Mouse (Mus musculus) gastrocnemius, postnatal 25 days (tissue): Measurements from ENCODE around the gene Pdk2. TPM values are rescaled to one million over a fixed set of nuclear protein-coding genes. Genes with fewer than 3 reads are reported as not detected.
"Not testable (repeated sequence)": the region's sequence is repeated elsewhere in the genome, so short reads cannot be mapped to it uniquely, and the experiment has no call there.

Experiments used
- DNase-seq: peaks from one replicate; pipeline ENCODE4 v3.0.0; 2022
- total RNA-seq, 2 experiments: library from RNA; stranded (reverse); gene quantifications; 1 replicate in 1 of 2; 2 replicates in 1 of 2; pipeline ENCODE4 v1.2.3; 2021

Pdk2 gene
- total RNA-seq, 2 experiments from 2014 or later, result 351 to 396 TPM

DNA sequence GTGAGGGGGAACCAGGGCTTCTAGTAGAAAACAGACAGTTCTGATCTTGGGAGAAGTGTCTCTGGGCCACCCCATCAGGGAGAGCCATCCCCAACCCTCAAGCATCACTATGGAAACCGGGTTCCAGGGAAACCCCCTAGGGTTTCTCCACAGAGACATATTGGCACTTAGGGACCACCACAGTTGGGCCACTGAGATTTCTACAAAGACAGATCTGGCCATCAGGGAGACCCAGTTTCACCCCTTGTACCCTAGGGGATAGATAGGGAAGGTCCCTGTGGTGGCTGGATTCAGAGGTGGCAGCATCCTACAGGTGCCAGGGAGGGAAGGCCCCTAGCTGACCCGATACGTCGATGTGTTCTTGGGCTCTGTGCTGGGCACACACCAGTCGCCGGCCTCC is 14.3 kb downstream of the Pdk2 start:
- DNase-seq, result no peak

DNA sequence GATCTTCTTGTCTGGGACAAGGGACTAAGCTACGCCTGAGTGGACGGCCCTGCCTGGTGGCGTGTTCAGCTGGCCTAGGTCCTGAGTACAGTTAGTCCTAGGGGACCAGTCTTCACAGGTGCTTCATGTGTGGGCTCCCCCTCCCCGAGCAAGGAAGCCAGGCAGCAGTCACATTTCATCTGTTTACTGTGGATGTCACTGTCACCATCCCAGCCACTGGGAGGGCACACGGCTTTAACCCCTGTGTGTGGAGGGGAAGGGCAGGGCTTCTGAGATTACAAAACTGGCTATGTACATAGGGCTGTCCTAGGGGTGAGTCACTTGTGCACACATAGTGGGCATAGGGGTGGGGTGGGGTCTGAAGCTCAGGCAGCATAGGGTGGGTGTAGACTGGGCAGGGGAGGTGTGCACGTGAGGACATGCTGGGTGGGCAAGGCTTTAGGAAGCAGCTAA is 15.0 kb downstream of the Pdk2 start:
- DNase-seq, result no peak

DNA sequence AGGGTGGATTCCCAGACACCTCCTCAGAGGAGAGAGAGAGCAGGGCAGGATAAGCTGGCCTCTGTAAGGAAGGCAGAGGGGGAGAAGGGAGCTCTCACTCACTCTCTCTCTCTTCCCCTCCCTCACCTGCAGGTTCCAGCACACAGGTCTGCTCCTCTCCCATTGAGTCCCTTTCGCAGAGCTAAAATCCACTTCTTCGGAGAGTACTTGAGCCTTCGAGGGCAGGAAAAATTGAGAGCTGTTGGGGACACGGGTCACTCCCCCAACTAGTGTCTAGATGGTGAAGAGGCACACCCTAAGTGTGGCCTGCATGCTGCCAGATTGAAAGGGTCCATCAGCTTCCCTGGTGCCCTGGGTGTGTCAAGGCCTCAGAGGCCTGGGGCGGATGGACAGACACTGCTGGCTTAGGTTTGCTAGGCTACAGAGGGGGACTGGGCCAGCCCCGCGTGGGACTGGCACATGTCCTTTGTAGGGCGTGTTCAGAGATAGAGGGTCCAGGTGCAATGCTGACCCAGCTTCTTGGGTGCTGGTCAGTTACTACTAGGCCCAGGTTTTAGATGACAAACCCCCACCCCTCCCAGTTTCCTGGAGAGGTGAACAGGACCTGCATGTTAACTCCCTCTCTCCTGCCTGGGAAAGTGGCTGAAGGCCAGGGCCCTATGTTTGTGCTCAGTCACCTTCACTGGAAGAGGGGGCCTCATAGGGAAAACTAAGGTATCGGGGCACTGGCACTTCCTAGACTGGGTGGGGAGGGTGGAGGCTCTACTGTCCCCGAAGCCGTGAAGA is 15.7 kb downstream of the Pdk2 start:
- no peak for DNase-seq

DNA sequence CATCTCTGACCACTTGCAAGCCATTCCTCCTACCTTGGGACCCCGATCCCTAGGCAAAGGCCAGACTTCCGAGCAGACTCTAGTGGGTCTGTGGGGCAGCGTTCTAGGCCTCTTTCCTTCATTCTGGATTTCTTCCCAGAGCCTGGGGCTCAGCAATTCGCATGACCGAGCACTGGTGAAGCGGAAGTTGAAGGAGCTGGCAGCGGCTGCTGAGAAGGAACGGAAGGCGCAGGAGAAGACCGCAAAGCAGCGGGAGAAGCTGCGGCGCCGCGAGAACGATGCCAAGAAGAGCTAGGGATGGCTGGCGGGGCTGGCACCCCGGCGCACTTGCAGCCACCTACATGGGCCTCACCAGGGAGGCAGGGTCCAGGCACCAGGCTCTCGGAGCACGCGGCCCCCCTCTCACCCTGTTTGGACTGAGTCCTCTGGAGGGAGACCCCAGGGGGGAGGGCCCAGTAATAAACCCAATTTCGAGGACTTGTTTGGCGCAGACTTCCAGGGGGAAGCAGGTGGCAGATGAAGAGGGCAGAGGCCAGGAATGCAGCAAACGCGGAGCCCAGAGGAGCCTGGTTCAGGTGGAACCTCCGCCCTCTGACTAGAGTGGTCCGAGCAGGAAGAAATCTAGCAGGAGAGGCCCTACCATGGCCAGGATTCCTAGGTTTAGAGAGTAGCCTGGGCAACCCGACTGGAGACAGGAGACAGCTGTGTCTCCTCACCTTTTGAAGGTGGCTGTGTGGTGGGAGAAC is 16.5 kb downstream of the Pdk2 start:
- DNase-seq, result no peak

DNA sequence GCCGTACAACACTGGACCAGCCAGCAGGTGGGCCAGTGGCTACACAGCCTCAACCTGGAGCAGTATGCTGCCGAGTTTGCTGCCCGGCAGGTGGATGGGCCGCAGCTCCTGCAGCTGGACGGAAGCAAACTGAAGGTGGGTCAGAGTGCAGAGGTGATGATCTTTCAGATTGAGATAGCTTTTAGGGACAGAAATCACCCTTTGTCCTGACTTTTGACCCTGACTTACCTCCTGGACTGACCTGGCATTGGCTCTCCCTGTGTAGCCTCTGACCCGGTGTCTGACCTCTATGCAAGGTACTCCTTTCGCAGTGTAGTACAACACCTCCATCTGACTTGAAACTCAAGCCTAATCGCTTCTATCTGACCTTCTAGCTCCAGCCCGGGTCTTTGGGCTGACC is 17.7 kb downstream of the Pdk2 start:
- no peak for DNase-seq

DNA sequence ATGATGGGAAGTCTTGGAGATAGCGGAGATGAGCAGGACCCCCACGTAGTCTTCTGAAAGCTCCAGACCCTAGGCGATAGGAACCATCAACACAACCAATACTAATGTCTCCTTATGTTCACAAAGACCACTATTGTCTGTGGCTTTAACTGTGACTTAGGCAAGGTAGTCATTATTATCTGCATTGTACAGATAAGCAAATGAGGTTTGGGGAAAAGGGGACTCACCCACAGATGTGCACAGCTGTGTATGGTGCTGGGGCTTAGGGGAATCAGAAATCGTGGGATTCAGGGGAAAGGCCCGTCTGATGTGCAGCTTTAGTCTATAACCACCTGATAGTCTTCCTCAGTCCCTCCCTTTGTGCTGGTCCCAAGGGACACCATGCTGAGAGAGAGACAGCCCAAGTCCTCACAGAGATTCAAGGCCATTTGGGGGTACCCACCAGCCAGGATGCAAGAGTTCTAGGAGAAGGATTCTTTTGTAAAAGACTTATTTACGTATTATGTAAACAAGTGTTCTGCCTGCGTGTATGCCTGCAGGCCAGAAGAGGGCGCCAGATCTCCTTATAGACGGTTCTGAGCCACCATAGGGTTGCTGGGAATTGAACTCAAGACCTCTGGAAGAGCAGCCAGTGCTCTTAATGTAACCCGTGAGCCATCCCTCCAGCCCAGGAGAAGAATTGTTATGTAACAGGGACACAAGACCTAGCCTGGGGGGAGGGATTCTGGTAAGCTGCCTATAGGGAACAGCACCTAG is 18.7 kb downstream of the Pdk2 start:
- DNase-seq, result no peak

DNA sequence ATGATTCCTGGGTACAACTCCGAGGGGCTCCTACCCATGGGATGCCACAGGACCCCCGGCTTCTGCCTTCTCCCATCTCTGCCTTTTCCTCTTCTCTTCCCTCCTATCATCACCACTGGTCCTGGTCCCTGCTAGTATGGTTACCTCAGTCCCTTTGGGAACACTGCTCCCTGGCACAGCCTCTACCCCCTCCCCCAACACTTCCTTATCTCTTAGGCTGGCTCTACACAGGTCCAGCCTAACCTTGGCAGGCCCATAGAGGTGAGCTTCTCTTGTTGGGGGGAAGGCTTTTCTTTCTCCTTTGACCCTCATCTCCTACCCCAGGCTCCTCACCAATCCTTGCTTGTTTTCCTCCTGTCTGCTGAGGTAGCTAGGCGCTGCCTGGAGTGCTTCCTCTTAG is 25.7 kb downstream of the Pdk2 start:
- DNase-seq, result no peak

DNA sequence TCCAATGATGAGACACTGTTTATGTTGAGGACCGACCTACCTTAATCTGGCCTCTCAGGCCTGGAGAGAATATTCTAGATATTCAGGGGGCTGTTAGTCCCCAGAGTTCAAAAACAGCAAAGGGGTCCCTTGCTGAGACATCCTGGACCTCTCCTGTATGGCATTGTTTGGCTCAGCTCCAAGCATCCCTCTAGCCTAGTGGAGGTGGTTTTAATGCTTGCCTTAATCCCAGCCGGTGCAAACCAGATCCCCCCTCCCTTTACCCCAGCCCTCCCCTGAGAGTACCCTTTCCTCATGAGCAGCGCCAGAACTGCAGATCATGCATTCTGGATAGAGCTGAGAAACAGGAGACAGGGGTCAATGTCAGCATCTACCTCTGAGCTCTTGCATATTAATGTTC is 28.7 kb downstream of the Pdk2 start:
- DNase-seq, result no peak

DNA sequence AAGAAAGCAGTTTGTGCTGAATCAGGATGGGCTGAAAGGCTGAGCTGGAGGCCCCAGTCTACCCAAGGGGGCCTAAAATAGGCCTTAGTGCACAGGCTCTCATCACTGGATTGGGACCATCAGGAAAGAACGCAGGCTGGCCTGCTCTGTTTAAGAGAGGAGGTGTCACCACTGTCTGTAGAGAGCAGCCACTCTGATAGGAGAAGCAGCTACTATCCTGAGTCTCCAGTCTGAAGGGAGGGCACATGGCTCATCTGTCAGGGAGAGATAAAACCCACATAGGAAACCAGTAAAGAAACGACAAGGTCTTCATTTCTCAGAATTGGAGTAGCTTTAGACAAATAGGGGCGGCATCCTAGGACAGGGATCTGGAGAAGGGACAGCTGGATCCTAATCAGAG is 29.1 kb downstream of the Pdk2 start:
- DNase-seq, result no peak

DNA sequence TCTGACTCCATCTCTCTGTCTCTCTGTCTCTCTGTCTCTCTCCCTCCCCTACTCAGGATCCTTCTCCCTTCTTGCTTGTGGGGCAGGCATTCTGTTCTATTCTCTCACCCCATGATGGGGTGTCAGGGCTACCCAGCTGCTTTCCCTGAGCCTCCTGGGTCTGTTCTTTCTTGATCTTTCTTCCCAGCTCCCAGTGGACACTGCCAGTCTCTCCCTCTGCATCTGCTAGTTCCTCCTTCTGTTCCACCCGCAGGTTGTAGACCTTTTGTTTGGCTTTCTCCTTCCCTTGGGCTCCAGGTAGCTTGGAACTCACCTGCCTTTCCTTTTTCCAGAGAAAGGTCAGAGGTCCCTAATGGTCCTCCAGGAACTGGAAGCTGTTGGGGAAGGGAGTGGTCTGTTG is 29.7 kb downstream of the Pdk2 start:
- DNase-seq, result no peak

DNA sequence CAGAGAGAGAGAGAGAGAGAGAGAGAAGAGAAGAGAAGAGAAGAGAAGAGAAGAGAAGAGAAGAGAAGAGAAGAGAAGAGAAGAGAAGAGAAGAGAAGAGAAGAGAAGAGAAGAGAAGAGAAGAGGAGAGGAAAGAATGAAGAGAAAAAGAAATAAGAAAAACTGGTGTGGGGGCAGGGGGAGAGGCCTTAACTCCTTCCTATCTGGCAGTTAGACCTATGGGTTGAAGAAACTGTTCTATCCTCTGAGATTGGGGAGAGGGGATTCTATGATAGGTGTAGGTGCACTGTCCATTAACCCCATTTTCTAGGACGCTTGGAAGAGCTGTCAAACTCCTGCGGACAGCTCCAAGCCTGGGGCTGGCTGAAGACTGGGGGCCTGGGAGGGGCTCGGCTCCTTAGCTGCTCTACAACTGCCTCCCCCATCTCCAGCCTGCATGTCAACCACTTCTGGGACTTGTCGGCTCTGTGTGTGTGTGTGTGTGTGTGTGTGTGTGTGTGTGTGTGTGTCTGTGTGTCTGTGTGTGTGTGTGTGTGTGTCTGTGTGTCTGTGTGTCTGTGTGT is 30.2 kb downstream of the Pdk2 start:
- not testable (repeated sequence) for DNase-seq

DNA sequence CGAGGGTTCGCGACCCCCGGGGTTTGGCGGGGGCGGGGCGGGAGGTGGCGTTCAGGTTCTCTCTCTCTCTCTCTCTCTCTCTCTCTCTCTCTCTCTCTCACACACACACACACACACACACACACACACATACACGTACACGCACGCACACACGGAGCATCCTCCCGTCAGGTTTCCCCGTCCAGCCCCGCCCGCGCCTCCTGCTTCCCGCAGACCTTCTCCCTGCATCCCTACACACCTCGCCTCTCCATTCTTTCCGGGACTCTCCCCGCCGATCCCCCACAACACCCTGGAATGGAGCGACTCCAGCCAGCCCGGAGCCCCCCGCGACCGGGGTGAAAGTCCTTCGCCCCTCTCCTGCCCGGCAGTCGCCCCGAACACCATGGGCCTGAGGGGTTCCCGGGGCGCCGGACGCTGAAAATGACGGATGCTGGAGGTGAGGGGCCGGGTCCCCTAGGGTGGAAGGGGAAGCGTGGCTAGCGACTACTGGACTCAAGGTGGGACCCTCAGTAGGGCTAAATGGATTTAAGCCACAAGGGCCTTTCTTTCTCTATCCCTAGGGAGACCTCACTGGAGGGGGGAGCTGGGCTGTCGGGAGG is 30.9 kb downstream of the Pdk2 start:
- no peak for DNase-seq

DNA sequence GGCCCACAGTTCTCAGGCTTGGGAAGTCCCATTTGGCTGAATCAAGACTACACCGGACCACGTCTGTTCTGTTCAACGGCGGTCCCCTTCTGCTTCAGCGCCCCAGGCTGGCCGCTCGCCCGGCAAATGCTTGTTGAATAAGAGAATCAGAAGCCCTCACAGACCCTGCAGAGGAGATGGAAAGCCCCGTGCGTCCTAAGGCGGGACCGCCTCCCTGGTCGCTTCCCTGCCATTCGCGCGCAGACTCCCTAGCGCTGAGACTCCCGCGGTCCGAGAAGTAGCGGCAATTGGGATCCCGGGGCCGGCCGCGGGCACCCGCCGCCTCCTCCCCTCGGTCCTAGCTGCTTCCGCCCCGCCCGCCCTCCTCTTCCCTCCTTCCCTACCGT is 31.5 kb downstream of the Pdk2 start, which contains the start of gene Samd14:
TSS of gene Samd14 (plus strand) at position 251 of the 386 bp plus-strand sequence.
- peak; percentile 56 for DNase-seq

DNA sequence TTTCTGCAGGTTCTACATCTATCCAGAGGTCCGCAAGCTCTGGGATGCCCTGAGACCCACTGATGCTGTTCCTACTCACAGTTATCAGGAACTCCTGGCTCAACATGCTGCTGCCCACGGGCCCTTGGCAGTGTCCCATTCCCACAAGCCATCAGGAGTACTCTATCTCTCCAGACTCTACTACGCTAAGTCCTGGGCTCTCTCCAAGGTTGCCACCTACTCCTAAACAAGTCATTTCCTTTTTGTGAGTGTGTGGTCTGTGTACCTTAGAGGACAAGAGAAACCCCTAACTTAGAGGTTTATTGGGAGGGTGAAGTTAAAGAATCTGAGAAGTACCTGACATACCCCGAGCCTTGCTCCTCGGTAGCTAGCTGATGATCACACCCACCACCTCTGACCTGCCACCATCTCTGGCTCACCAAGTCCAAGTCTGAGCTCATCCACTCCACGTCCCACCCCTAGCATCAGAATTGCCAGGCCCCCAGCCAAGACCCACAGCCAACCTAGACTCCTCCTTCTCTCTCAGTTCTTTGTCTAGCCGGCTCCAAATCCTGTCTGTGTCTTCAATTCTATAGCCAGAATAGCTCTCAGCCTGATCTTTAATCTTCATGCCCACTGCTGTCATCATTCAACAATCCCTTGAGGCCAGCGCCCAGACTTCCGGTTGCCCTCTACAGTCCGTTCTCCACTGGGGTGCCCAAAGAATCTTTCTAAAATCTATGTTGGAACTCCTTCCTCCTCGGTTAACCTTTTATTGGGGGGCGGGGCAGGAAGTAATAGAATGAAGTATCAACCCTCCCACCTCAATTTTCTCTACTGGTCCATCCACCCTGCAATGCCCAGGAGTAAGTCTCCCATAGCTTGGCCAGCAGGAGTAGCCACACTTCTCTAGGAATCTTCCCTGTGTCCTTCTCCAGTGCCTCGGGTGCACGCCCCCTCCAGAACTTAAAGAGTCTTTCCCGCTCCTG is 32.2 kb downstream of the Pdk2 start:
- DNase-seq, result no peak

DNA sequence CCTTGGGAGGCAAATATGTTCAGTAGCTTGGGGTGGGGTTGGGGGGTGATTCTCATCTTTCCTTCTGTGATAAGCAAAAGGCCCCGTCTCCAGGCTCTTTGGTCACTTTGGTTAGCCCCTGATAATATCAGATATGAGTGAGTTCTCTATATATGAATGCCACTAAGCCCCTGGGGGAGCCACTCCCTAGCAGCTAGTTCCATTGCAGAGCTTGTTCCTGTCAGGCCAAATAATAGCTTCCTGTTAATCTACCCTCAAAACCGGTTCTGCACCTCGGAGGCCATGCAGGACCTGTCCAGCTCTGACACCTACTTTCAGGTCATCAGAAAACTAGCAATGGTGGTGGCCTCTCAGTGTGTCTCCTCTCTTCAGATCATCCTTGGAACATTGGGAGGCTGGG is 33.7 kb downstream of the Pdk2 start:
- no peak for DNase-seq

DNA sequence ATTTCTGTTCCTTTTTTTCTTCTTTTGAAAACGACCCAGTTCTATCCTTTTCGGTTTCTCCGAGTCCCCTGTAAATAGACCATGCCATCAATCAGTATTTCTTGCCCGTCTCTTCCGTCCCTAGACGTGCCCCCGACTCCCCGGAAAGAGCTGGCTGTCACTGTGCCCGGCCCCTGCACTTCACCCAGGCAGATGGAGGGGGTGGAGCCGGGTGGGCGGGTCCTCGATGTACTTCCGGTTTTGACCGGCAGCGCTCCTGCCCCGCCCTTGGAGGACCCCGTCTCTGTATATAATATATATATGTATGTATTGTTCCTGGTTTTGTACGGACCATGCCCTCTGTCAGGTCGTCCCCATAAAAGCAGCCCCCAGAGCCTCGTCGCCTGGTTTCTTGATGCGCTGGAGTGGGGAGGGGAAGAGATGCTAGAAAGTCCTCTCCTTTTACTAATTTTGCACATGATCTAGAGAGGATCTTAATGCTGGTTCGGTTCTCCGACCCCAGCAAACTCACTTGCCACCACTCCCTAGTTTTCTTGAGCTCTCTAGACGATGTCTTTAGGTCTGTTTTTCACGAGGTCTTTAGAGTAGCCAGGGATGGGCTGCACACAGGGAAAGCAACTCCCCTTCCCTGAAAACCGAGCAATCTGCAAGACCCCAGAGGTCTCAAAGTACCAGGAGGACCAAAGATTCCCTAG is 34.5 kb downstream of the Pdk2 start:
- peak; percentile 82 for DNase-seq

DNA sequence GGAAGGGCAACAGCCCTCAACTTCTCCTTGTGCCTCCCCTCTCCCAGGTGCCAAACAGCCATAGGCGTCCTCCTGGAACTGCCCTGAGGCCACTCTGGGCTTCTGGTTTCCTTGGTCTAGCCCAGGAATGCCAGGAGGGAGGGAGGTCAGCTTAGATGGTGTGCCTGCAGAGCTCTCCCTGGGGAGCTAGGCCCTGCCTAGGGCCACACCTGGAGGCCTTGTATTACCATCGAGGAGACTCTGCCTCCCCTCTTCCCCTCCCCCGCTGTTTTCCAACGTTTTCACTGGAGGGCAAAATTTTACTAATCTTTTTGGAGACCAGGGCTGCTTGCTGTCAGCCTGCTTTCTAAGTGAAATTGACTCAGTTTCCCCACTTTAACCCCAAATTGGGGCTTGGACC is 35.1 kb downstream of the Pdk2 start:
- DNase-seq, result no peak

DNA sequence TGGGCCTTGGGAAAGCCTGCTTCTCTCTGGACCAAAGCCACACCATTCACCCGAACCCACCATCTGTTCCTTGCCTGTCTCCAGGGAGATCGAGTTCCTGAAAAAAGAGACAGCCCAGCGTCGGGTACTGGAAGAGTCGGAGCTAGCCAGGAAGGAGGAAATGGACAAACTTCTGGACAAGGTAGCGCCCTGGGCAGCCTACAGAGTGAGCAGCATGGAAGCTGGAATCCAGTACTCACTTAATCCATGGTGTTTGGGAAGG is 36.3 kb downstream of the Pdk2 start:
- DNase-seq, result no peak

DNA sequence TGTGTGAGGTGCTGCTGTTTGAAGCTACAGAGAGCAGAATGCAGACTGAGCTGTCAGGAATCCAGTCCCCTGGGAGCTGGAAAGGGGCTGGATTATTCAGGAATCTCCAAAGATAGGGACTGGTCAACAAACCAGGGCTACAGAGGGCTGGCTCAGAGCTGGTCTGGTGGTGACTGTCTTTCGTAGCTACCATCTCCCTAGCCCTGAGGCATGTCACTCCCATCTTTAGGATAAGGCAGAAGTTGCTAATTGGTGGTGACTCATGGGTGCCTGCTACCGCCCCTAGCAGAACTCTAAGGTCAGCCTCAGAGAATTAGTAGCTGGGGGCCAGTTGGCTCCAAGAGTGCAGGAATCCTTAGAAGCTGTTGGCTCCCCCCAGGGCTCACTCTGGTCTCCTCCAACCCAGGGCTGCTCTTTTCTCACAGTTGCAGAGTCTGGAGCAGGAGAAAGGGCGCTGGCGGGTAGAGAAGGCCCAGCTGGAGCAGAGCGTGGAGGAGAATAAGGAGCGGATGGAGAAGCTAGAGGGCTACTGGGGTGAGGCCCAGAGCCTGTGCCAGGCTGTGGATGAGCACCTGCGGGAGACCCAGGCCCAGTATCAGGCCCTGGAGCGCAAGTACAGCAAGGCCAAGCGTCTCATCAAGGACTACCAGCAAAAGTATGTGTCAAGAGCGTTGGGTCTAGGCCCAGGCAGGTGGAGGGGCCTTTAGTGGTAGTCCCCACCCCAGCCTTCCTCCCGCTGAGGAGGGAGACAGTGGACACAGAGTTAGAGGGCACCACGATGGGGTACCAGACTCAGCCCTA is 36.8 kb downstream of the Pdk2 start:
- no peak for DNase-seq

DNA sequence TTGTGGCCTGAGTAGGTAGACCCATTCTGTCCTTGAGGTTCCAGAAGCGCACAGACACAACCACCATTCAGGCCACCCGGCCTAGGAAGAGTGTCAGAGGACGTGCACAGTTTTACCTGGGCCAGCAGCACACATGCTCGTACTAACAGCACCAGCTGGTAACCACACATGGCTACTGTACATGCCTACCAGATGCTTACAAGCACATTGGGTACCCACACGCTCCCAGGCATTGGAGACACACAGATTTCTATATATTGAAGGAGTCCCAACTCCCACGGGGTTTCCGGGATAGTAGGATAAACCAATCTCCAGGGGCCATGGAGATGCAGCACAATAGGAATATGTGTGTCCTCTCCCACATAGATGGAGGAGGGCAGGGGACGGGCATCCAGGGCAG is 38.4 kb downstream of the Pdk2 start:
- no peak for DNase-seq
